Mouse (Mus musculus): ENCODE results near the gene Cd63. TPM values are rescaled to one million over a fixed set of nuclear protein-coding genes. Genes with fewer than 3 reads are reported as not detected.

The Cd63 gene
- polyA plus RNA-seq, 1 experiment, result not detected

- no peak overlapping the region for H3K4me3 ChIP-seq (ENCODE audit: insufficient read depth, low read depth, low read length)
- H3K4me1 ChIP-seq (ENCODE audit: control insufficient read depth, insufficient read depth, low read length), result peaks cover 7% of the 10 kb centered on the region
- WGBS, result 89% methylated on average over 6 of the region's 6 CpGs
- TF ChIP-seq POLR2A (IDR thresholded peaks at IDR 0.05; ENCODE audit: insufficient read depth, low read depth, low read length) (no peak), CTCF (IDR thresholded peaks at IDR 0.05; ENCODE audit: insufficient read depth, low read depth, low read length) (no peak)
- no peak overlapping the region for H3K27ac ChIP-seq (ENCODE audit: insufficient read depth, low read depth, low read length)
Observed at GRCm38 (mm10) chr10:128899759-128900490, 864 bp upstream of the Cd63 start.

DNA sequence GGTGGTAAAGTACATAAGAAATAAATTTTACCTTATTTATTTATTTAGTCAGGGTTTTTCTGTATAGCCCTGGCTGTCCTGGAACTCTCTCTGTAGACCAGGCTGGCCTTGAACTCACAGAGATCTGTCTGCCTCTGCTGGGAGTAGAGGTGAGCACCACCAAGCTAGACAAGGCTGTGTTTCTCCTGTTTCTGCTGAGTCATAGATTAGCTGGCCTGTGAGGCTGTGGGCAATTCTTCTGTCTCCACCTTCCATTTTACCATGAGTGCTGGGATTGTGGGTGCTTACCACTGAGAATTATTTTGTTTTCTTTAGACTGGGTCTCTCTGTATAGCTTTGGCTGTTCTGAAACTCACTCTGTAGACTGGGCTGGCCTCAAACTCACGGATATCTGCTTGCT, 620 bp downstream of the Cd63 start:
- Histone ChIP-seq H3K27ac (ENCODE audit: insufficient read depth, low read depth, low read length) (no peak overlapping the region), H3K4me1 (ENCODE audit: control insufficient read depth, insufficient read depth, low read length) (peaks cover under 1% of the 10 kb centered on the region; the same call in 1 of the 2 replicates), H3K4me3 (ENCODE audit: insufficient read depth, low read depth, low read length) (no peak overlapping the region)
- no peak for TF ChIP-seq CTCF (IDR thresholded peaks at IDR 0.05; ENCODE audit: insufficient read depth, low read depth, low read length)
- no peak for TF ChIP-seq POLR2A (IDR thresholded peaks at IDR 0.05; ENCODE audit: insufficient read depth, low read depth, low read length)
- 88% methylated on average over 1 of the region's 1 CpGs for WGBS

DNA sequence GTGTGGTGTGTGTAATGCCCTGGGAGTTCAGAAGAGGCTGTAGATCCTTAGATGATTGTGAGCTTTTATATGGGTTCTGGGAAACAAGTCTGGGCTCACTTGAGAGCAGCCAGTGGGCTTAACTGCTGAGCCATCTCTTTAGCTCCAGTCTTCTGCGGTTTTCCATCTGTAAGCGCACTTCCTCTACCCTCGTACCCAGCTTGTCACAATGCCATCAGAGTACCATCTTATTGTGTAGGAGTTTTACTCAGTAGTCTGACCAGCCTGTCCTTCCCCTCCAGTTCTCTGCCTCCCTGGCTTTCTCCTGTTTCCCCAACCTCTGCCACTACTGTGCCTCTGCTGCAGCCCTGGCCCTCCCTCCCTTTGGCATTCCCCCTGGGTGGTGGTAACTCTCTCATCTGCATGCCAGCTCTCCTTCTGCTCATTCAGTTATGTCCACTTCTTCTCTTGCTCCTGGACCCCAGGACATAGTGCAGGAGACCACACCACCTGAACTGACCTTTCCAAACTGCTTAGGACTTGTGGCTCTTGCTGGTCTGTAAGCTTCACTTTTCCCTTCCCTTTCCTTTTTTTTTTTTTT, 1.7 kb downstream of the Cd63 start:
- no peak overlapping the region for H3K27ac ChIP-seq (ENCODE audit: insufficient read depth, low read depth, low read length)
- no peak overlapping the region for H3K4me3 ChIP-seq (ENCODE audit: insufficient read depth, low read depth, low read length)
- no peak for TF ChIP-seq POLR2A (IDR thresholded peaks at IDR 0.05; ENCODE audit: insufficient read depth, low read depth, low read length)
- no peak for TF ChIP-seq CTCF (IDR thresholded peaks at IDR 0.05; ENCODE audit: insufficient read depth, low read depth, low read length)
- 90% methylated on average over 3 of the region's 3 CpGs for WGBS
- H3K4me1 ChIP-seq (ENCODE audit: control insufficient read depth, insufficient read depth, low read length), result no peaks in the 10 kb centered on the region

- TF ChIP-seq CTCF (IDR thresholded peaks at IDR 0.05; ENCODE audit: insufficient read depth, low read depth, low read length), result no peak
- TF ChIP-seq POLR2A (IDR thresholded peaks at IDR 0.05; ENCODE audit: insufficient read depth, low read depth, low read length), result no peak
Observed at GRCm38 (mm10) chr10:128904812-128905211, 4.0 kb downstream of the Cd63 start.

DNA sequence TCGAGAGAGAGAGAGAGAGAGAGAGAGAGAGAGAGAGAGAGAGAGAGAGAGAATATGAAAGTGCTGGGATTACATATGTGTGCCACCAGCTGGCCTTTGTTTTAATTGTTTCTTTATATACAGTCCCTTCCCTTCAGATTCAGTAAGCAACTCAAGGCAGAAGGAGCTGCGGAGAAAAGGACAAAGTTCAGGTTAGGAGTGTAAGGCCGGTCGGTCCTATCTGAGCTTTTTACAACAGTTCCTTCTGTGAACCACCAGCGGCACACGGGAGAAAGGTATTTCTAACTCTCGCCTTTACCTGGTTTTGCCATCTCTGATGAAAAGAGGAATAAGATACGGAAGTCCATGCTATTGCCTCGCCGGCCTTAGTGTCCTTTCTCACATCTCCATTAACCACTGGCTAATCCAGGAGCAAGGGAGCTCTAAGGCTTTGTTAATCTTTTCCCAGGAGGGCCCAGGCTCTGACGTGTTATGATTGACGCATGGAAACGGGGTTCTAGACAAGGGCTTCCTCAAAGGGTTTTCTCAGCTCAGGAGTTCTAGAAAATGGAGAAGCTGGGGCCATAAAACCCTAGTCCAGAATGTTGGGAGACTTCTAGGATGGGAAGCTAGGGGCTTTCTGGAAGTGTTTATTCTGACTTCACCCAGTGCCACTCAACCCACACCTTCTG, 8.1 kb downstream of the Cd63 start:
- TF ChIP-seq CTCF (IDR thresholded peaks at IDR 0.05; ENCODE audit: insufficient read depth, low read depth, low read length) (no peak), POLR2A (IDR thresholded peaks at IDR 0.05; ENCODE audit: insufficient read depth, low read depth, low read length) (no peak)
- Histone ChIP-seq H3K4me3 (ENCODE audit: insufficient read depth, low read depth, low read length) (peak overlapping the region; percentile 76), H3K27ac (ENCODE audit: insufficient read depth, low read depth, low read length) (peak overlapping the region; percentile 27), H3K4me1 (ENCODE audit: control insufficient read depth, insufficient read depth, low read length) (peaks cover 24% of the 10 kb centered on the region)
- 72% methylated on average over 13 of the region's 13 CpGs for WGBS

More at GRCm38 (mm10) chr10:128904812-128905211, 4.0 kb downstream of the Cd63 start:
- Histone ChIP-seq H3K4me3 (ENCODE audit: insufficient read depth, low read depth, low read length) (no peak overlapping the region), H3K27ac (ENCODE audit: insufficient read depth, low read depth, low read length) (no peak overlapping the region), H3K4me1 (ENCODE audit: control insufficient read depth, insufficient read depth, low read length) (peaks cover 6% of the 10 kb centered on the region)
- 88% methylated on average over 5 of the region's 5 CpGs for WGBS

DNA sequence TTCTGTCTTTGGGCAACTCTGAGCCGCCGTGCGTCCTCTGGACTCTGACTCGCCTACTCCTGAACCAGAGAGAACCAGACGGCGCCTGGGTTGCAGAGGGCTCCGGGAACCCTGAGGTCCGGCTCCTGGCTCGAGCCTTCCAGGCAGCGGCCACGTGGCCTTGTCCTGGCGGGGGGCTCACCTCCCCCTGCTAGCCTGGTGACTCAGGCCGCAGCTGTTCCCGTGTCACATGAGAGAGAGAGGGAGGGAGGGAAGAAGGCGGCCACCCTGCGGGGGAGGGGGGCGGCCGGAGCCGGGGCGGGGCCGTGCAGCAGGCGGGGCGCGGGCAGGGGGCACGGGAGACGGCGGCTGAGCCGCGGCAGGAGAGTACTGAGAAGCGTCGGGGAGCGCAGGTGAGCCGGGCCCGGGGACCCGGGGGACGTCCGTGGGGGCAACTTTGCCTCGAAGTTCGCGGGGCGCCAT, 8.8 kb downstream of the Cd63 start:
- TF ChIP-seq CTCF (IDR thresholded peaks at IDR 0.05; ENCODE audit: insufficient read depth, low read depth, low read length), result no peak
- peak; percentile 30; the same call in 1 of the 2 replicates for TF ChIP-seq POLR2A (IDR thresholded peaks at IDR 0.05; ENCODE audit: insufficient read depth, low read depth, low read length)
- Histone ChIP-seq H3K27ac (ENCODE audit: insufficient read depth, low read depth, low read length) (peak overlapping the region; percentile 81), H3K4me3 (ENCODE audit: insufficient read depth, low read depth, low read length) (peak overlapping the region; percentile 76), H3K4me1 (ENCODE audit: control insufficient read depth, insufficient read depth, low read length) (peaks cover 24% of the 10 kb centered on the region)
- WGBS, result 3% methylated on average over 39 of the region's 41 CpGs

DNA sequence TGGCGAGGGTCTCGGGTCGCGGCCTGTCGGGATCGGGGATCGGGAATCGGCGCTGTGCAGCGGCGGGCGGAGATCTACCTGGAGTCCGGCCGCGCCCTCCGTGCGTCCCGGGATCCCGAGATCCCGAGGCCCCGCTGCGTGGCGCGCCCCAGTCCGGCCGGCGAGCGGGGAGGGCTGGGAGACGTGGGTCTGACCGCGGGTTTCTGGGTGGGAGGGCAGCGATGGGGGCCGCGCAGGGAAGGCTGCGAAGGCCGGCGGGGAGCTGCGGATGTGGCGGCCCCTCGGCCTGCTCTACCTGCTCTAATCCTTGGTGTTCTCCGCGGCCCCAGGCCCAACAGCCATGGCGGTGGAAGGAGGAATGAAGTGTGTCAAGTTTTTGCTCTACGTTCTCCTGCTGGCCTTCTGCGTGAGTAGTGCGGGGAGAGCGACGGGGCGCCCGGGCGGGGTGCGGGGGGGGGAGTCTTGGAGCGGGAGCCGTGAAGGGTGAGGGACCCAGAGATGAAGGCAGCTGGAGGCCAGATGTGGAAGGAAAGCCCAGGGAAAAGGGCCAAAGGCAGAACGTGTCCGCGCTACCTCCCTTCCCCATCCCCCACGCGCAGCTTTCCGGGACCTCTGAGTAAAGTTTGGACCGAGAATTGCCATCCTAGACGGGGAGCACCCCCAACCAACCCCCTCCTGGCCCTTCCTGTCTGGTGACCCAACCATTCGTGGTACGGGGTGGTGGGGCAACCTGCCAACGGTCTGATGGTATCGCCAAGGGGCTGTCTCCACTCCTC, 9.5 kb downstream of the Cd63 start:
- 1% methylated on average over 66 of the region's 66 CpGs for WGBS
- TF ChIP-seq POLR2A (IDR thresholded peaks at IDR 0.05; ENCODE audit: insufficient read depth, low read depth, low read length) (no peak), CTCF (IDR thresholded peaks at IDR 0.05; ENCODE audit: insufficient read depth, low read depth, low read length) (no peak)
- Histone ChIP-seq H3K4me1 (ENCODE audit: control insufficient read depth, insufficient read depth, low read length) (peaks cover 24% of the 10 kb centered on the region), H3K27ac (ENCODE audit: insufficient read depth, low read depth, low read length) (peak overlapping the region; percentile 81), H3K4me3 (ENCODE audit: insufficient read depth, low read depth, low read length) (peak overlapping the region; percentile 76)

- no peak for TF ChIP-seq CTCF (IDR thresholded peaks at IDR 0.05; ENCODE audit: insufficient read depth, low read depth, low read length)
- no peak for TF ChIP-seq POLR2A (IDR thresholded peaks at IDR 0.05; ENCODE audit: insufficient read depth, low read depth, low read length)
- 75% methylated on average over 6 of the region's 6 CpGs for WGBS
- peaks cover 24% of the 10 kb centered on the region for H3K4me1 ChIP-seq (ENCODE audit: control insufficient read depth, insufficient read depth, low read length)
- no peak overlapping the region for H3K27ac ChIP-seq (ENCODE audit: insufficient read depth, low read depth, low read length)
- no peak overlapping the region for H3K4me3 ChIP-seq (ENCODE audit: insufficient read depth, low read depth, low read length)
Observed at GRCm38 (mm10) chr10:128911430-128911829, 10.6 kb downstream of the Cd63 start.
